Mouse (Mus musculus) Muller cell, postnatal 12 days (primary cell): ENCODE data around the gene Ccdc146.
"Not testable (repeated sequence)": the region's sequence is repeated elsewhere in the genome, so short reads cannot be mapped to it uniquely, and the experiment has no call there.

Experiments
- DNase-seq: peaks from one replicate; pipeline ENCODE4 v3.0.0-alpha.2; 2015; ENCODE audit errors: inconsistent ontology term

The Ccdc146 gene

DNA sequence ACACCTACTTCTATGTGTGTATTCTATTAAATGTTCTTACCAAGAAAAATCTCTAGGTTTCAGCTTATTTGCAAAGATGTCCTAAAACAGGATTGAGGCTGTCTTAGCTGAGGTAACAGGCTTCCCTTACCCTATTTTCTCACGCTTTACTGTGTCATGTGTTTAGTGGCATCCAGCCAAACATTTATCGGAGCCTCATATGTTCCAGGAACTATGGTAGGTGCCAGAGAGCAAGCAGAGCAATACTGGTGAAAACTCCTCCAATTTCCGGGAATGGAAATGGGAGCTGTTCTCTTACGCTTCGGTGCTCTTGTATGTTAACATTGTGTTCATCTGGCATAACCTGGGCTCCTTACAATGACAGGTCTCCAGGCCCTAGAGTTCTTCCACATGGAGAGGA lies 92.8 kb downstream of the Ccdc146 start:
- DNase-seq = no peak

DNA sequence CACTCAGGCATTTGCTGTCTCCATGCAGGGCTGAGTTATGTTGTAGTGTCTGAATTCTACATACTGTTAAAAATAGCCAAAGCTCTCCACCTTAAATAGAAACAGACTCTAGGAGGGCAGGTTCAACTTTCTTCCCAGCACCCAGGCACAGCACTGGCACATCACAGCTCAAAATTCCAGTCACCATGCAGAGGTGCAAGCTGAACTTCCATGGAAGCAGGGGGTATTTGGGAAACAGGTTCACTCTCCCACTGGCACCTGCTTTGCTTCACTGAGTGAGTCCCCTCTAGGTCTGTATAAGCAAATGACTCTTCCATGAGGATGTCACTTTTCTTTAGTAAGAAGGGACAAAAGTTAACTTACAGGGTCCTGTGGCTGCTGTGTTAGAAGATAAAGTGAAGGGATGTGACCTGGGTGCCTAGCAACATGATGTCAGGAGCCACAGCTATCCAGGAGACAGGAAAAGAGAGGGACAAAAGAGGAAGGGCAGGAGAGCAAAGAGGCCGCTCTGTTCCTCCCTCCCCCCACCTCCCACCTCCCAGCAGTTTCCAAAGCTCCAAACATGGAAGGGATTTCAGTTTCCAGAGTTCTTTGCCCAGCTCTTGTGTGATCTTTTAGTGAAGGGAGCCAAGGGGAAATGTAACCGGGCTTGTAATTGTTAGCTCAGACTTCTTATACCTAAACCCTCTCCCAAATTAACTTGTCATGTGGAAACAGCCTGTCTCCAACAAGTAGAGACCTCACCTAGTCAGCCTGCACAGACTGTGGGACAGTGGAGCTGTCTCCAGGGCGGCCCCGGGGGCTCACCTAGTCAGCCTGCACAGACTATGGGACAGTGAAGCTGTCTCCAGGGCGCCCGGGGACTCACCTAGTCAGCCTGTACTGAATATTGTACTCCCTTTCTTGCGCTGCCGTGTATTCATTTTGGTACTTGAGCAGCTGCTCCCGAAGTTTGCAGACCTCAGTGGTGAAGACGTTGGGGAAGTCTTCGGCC lies 94.5 kb downstream of the Ccdc146 start:
- DNase-seq = no peak

DNA sequence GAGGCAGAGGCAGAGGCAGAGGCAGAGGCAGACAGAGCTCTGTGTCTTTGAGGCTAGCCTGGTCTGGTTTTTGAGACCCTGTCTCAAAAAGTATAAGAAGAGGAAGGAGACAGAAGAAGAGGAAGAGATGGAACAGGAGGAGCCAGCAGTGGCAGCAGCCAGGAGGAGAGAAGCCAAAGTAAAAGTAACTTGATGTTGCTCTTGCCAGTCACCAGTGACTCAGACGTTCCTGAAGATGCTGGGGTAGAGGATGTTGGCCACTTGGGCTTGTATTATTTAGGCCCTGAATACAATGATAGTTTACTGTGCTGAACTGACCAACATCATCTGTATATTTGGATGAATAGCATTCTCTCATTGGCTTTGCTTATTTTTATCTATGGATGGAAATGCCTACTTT lies 95.9 kb downstream of the Ccdc146 start:
- DNase-seq = no peak

DNA sequence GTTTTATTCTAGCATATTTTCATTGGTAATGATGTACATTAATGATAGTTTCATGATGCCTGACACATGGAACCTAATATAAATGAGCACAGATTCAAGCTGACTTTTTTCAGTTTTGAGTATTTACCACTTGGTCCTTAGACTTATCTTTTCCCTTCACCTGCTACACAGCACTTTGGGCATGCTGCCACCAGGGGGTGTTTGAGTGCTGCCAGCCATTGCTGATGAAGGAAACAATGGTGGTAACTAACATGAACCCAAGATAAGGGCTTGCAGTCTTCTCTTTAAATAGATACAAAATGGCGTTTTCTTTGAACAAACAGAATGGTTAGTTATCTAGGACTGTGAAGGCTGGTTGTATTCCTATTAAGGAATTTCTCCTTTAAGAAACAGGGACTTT lies 98.0 kb downstream of the Ccdc146 start:
- DNase-seq = peak; percentile 42

DNA sequence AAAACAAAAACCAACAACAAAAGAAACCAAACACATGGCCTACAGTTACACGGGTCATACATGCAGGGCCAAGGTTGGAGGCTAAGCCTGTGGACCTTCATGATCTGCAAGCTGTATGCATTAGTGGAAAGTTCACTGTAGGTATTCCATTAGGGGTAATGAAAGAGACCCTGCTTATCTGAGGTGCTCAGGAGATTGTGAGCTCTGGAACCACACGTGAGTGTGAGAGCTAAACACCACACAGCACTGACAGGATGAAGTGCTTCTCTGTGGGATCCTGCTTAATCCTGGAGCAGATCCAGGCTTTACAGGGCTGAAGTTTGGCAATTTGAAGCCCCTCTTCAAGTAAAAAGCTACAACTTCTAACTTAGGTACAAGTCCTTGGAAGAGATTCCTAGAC lies 104.3 kb downstream of the Ccdc146 start:
- no peak for DNase-seq

GRCm38 (mm10) chr5:21314696-21315095 lies 109.8 kb downstream of the Ccdc146 start:
- DNase-seq = no peak

DNA sequence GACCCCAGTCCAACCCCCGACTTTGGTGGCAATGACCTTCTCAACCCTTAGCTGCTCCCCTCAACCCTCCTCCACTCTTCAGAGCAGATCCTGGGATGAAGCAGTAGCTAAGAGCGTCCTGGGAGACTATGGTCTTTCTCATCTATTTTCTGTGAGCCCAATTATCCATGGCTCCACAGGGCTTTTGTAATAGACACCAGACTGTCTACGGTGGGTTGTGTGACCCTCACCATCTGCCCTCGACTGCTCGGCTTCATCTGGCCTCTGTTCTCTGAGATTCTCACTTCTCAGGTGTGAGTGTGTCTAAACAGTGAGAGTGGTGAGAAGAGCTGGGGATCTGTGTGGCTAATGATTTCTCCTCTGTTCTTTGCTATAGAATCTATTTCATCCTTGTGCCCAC lies 117.3 kb downstream of the Ccdc146 start:
- DNase-seq = no peak

- DNase-seq = no peak
Measured at GRCm38 (mm10) chr5:21301011-21301410, 123.5 kb downstream of the Ccdc146 start.

GRCm38 (mm10) chr5:21300058-21300457 lies 124.4 kb downstream of the Ccdc146 start:
- DNase-seq = no peak

DNA sequence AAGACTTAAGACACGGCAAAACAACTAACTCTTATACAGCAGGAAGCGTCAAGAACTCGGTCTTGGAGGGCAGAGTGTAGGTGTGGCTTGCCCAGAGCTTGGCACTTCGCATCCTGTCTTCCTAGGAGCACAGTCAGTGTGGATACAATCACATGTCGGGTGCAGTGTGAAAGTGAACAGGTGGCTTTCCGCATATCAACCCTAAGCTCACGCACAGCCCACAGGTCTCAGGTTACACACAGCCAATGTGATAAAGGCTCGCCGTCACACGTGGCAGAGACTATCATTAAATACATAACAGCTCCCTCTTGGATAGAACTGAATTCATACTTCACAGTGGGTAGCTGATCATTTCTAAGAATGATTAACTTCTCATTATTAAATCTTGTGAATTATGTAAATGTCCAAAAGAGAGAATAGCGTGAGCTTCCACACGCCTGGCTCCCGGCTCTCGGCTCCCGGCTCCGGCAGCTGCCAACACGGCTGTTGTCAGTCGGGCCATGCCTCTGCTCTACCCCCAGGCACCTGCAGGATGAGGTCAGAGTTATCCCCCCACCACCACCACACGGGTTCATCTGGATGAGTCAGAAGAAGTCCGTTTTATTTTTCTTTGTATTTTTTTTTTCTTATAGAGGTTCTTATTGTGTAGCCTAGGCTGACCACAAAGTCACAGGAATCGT lies 125.3 kb downstream of the Ccdc146 start:
- no peak for DNase-seq

DNA sequence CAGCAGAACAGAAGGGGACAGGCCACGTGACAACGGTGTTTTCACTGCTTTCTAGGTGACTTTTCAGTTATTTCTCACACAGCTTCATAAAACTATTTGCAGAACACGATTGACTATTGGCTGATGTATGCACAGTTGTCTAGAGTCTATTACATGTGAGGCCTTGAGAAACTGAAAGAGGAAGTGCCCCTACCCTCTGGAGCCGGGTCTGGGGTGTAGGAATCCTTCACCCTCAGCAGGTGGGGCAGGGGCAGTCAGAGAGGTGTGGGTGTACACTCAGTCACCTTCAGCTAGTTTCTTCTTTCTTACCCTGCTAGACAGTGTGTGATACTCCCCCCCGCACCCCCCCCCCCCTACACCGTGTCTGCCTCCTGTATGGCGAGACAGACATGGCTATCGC lies 128.8 kb downstream of the Ccdc146 start:
- no peak for DNase-seq

DNA sequence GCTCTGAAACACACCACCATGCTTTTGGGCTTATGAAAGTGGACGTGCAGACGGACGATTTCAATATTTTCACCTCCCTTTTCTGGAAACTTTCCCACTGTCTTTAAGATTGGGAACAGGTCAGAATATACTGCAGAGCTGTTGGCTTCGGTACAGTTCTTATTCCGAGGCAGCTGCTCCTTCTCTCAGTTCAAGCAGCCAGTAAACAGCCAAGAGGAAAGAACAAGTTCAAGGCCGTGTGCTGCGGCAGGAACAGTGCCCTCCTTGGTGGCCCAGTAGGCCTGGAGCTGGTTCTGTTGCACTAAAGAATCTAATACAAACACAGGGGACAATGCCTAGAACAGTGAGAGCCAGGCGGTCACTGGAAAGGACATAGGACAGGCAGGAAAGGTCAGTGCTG lies 133.9 kb downstream of the Ccdc146 start:
- no peak for DNase-seq

DNA sequence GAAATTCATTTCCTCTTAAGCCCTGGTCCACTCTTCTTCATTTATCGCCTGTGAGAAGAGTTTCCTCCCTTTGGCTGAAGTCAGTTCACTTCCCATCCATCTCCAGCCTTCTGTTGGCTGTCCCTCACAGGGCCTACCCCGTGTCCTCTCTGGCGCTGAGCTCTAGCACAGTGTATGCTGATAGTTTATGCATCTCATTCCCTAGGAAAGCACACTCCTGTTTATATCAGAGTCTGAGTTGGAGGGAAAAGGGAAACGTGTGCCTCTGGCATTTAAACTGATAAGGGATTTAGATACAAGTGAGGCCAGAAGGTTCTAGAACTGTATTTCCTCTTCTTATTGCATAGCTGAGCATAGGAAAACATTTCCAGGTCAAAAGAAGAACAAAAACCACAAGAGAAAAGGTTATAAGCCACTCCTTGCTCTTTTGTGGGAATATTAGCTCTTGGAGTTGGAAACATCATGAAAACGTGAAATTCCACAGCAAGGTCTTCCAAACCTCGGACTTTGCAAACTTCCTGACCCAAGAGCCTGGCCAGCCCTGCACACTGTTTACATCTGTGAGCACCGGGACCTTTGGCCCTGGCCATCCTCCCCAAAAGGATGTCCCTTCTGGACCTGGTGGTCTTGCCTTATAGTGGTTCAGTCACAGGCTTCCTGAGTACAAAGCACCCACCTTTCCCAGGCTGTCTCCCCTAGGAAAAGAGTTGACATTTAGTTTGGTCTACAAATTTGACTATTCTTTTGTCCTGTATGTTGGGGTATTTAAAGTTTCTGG lies 135.6 kb downstream of the Ccdc146 start:
- DNase-seq = no peak

- peak; percentile 50 for DNase-seq
Measured at GRCm38 (mm10) chr5:21283356-21284062, 141.0 kb downstream of the Ccdc146 start.

GRCm38 (mm10) chr5:21277685-21278084 lies 146.8 kb downstream of the Ccdc146 start:
- not testable (repeated sequence) for DNase-seq

- peak; percentile 8 for DNase-seq
Measured at GRCm38 (mm10) chr5:21271386-21272354, 152.8 kb downstream of the Ccdc146 start.

DNA sequence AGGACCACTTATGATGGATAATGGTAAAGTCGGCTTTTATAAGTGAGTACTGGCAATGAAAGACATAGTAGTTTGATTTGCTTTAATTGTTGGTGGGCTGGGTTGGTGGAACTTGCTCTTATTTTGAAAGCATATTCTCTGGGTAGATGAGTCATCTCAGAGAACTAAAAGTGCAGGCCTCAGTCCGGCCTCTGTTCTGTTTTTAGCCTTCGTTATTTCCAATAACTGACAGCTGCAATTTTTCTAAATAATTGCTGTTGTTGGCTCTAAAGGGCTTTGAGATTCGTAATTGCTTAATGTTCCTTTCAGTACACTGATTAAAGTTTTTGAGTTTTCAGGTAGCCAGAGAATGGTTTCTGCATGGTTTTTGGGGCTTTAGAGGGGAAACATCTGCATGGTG lies 153.7 kb downstream of the Ccdc146 start:
- DNase-seq = peak; percentile 16

- no peak for DNase-seq
Measured at GRCm38 (mm10) chr5:21269446-21269845, 155.0 kb downstream of the Ccdc146 start.

- DNase-seq = no peak
Measured at GRCm38 (mm10) chr5:21267090-21267489, 157.4 kb downstream of the Ccdc146 start.

DNA sequence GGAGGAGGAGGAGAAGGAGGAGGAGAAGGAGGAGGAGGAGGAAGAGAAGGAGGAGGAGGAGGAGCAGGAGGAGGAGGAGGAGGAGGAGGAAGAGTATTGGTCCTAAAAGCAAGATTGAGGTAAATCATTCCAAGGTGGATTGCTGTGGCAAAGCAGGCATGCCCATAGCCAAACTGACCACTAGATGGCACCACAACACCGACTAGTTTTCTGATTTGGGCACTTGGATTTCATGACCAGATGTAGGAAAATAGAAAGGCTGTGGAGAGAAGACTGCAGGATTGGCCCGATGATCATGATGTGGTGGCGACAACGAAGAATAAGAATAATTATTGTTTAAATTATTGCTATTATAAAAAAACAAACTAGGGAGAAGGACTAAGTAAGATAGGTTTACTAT lies 159.4 kb downstream of the Ccdc146 start:
- peak; percentile 70 for DNase-seq
